Mouse (Mus musculus): Measurements from ENCODE around the gene Agbl4. TPM values are rescaled to one million over a fixed set of nuclear protein-coding genes. Genes with fewer than 3 reads are reported as not detected.

Agbl4 gene
- total RNA-seq, 1 experiment from 2014 or later, result 1.2 TPM

DNA sequence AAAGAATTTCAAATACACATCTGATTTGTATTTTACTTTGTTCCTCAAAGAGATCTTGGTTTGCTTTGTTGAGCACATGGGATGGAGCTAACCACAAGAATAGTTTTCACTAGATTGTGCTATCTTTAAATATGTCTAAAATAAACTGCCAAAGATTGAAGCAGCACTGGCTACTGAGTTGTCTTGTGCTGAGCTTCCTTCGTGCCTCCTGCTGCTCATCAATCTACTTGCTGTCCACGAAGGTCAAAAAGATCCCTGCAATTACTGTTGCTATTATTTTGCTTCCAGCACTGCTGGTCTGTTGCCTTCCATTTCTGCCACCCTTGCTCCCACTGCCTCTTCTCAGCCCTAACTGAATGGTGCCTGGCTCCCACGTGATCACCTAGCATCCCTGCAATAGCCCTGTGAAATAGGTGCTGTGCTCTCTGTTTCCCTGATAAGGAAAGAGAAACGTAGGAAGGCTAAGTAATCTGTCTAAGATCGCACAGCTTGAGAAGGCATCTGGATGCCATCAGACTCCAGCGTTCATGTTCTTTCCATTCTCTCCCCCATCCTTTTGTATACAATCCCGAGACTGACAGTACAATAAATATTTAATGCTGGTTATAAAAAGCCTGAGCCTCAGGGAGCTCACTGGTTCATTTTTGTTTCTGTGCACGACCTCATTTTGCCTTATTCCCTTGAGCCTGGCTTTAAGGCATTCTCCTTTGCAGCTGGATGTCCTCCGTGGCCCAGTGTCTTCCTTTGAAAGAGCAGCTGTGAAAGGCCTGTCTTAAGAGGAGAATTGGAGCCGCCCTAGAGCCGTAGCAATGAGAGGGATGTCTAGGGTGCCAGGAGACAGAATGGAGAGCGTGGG lies 1273.3 kb downstream of the Agbl4 start:
- DNase-seq, result no peak

DNA sequence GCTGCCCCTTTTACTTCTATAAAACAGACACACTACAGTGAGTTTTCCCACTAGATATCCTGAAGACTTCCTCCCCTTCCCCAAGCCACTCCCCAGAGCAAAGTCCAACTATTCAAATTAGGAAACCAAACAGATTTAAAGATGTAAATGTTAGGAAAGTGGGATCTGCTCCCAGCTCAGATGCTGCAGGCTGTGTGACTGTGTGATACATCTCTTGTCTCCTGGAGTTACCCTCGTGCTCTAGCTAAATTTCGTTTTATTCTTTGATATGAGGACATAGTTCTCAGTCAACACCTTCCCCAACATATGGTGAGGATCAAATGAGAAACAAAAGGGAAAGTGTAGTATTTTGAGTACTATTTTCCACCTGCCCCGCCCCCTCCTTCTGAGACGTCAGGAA lies 1274.0 kb downstream of the Agbl4 start:
- DNase-seq, result no peak

DNA sequence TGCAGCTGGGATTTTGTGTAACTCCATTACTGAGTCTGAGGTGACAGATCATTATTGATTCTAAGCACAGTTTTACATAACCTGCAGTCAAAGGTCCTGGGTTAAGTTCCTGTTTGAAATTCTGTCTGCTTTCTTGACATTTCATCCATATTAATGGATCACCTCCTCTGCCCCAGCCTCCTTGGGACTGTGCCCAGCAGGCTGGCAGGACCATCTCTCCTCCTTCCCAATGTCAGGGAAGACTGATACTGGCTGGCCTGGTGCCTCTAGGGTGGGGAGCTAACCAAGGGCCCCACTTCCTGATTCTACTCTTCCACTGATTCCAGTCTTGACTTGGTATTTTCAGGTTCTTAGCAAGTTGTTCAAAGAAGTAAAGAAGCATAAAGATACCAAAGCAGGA lies 1276.4 kb downstream of the Agbl4 start:
- DNase-seq, result peak; percentile 13

DNA sequence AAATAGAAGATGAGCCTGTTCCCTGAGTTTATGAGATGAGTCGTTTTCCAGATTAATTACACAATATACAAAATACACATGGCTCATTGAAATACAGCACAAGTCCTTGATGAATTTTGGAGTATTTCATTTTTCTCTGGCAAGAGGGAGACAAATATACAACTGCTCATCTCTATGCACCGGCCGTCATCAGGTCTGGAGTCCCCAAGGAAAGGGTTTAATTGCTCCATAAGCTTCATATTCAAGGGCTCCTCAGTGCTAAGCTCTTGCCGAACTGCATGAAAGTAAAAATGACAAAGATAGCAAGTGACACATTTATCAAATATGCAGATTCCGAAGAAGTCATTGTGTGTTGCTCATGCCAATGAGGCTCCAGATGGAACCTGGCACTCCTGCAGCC lies 1284.5 kb downstream of the Agbl4 start:
- no peak for DNase-seq

DNA sequence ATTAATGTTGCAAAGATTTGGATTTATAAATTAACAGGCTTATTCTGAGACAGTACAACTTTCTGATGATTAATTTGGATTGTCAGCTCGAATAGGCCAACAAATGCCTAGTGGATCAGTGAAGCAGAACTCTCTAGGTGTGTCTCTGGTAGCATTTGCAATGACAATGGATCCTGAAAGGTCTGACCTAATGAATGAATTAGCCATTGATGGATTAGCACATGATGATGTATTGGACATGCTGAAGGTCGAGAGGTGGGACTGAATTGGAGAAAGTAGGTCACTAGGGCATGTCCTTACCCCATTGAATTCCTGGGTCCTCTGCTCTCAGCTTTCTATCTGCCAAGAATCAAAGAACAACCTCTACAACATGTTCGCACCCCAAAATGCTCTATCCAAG lies 1285.3 kb downstream of the Agbl4 start:
- no peak for DNase-seq

DNA sequence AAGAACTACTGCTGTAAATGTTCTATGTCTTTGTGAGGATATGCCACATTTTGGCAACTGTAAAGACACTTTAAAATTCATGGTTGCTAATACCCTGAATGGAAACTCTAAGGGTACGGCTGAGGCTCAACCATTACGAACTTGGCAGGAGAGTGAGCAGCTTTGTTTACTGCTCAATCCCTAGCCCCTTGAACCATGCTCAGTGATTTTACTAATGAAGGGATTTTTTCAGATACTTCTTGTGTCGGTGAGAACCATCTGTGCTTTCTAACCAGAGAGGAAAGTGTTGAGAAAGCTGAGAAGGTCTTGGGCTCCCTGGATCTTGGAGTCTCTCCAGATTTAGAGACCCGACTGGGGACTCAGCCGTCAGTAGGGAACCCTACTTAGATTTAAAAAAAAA lies 1286.4 kb downstream of the Agbl4 start:
- DNase-seq, result no peak

DNA sequence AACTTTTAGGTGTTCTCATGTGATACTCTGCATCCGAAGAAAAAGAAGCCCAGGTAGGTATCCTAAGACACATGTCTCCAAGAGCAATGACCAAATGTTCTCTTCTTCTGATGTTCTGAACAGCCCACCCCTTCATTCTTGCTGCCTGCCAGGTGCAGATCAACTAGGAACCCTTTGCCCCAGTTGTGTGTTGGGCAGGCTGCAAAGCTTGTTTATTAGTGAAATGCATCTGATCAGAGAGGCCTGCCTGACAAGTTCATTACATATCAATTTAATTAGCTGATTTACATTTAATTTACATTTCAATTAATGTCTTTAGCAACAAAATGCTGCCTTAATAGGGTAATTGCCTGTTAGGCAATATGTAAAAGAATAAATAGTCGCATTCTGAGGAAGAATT lies 1288.5 kb downstream of the Agbl4 start:
- DNase-seq, result no peak

DNA sequence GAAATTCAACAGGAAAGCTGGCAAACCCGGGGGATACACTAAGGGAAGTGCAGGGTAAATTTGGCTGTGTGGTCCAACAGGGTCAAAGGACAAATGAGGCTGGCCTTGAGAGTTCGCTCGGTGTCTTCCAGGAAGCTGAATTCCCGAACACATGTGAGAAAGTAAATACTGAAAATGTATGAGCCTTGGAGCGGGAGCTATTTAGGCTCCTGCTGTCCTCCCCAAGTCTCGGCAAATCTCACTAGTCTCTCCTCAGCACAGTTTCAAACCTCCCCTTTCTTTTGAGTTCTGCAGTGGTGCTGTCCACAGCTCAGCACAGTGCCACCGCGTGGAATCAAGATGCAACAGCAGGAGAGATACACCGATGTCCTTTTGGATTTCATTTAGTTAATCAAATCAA lies 1289.5 kb downstream of the Agbl4 start:
- peak; percentile 42 for DNase-seq

DNA sequence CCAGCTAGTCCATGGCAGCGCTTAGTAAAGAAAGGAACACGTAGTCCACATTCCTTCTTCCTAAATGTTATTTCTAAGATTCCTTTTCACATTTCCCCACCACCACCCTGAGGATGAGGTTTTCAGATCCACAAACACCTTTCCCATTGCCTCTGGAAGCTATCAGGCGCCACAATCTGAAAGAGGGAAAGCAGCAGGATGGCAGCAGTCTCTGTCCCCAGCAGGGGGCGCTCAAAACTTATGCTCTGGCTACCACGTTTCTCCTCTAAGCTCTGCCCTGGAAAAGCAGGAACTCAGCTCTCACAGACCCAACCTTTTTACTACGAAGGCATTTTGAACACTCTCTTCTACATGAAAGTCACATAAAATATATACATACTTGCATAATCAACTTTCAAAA lies 1290.2 kb downstream of the Agbl4 start:
- DNase-seq, result peak; percentile 84

DNA sequence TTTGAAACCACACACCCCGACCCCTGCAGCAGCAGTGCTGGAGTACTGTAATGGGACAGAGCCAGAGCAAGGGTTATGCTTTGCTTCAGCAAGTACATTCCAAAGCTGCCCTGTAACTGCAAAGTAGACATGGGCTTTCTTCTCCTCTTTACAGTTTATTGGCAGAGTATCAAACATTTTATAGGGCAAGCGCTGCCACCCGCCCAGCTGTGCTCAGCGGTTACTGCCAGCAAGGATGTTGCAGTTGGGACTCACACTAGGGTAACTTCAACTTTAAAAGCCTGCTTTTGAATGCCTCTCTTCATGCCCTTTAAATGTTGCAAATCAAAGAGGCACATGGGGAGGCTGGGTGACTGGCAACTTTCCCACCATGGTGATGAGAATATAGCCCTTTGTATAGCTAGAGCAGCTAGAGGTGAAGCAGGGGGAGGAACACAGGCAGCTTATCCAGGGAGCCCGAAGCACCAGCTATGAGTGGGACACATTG lies 1293.6 kb downstream of the Agbl4 start:
- no peak for DNase-seq

DNA sequence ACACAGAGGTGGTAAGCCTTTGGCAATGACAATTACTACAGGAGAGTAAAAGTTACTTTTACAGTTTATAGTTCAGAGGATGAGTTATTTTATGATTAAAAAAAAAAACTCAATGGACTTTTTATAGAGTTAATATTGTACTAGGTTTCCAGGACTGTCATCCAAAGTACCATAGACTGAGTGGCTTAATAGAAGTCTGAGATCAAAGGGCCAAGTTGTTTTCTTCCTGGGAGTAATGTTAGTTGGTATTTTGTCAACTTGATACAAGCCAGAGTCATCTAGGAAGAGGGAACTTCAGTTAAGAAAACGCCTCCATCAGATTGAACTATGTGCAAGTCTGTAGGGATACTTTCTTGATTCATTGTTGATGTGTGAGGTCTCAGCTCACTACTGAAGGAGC lies 1303.9 kb downstream of the Agbl4 start:
- DNase-seq, result no peak

DNA sequence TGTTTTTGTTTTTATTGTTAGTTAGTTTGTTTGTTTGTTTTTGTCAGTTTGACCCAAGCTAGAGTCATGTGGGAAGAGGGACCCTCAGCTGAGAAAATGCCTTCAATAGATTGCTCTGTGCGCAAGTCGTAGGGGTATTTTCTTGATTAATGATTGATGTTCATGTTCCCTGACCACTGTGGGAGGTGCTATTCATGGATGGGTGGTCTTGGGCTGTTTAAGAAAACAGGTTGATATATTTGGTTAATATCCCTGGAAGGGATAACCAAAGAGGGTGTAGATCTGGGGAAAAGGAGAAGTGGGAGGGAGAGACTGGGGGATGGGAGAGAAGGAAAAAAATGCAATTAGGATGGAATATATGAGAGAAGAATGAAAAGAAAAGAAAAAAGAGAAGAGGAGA lies 1306.7 kb downstream of the Agbl4 start:
- no peak for DNase-seq

DNA sequence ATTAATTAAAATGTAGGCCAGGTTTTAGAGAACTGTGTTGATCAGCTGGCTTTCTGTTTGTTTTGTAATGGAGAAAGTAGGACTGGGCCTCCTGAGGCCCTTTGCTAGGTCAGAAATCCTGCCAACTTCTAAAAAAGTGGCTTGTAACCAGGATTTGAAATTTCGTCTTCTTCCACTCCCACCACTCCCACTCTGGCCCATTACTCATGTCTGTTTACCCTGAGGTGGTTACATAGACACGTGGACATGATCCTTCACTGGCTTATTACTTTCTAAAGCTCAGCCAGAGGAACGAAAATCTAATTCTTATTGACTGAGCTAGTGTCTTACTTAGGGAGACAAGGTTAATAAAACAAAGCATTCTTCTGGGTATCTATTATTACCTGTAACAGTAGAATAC lies 1307.5 kb downstream of the Agbl4 start:
- DNase-seq, result no peak

Other genes starting within 250 kb of the Agbl4 start
- gene Elavl4, start 45.8 kb upstream of the Agbl4 start, total RNA-seq (2021), result 2.8 and 5.4 TPM in 2 replicates